Mouse (Mus musculus): ENCODE data around the gene Dstyk.

GRCm38 (mm10) chr1:132471032-132471431 is 53.7 kb downstream of the Dstyk start:
- TF ChIP-seq CTCF (IDR thresholded peaks at IDR 0.05; ENCODE audit: low read depth): no peak
- TF ChIP-seq EP300 (IDR thresholded peaks at IDR 0.05; ENCODE audit: low read depth): no peak

Data from heart, postnatal 0 days (tissue).